Mouse (Mus musculus) adrenal gland, postnatal 14 days (tissue): Measurements from ENCODE around the gene Cspg4. TPM values are rescaled to one million over a fixed set of nuclear protein-coding genes. Genes with fewer than 3 reads are reported as not detected.
A peak's percentile ranks its signal among the peaks of the same experiment; 100 is the strongest.
"Not testable (repeated sequence)": the region's sequence is repeated elsewhere in the genome, so short reads cannot be mapped to it uniquely, and the experiment has no call there.

Experiments
- DNase-seq: peaks from one replicate; pipeline ENCODE4 v3.0.0; 2021; ENCODE audit warnings: mixed read lengths
- total RNA-seq: library from RNA; stranded (reverse); gene quantifications from 2 replicates; pipeline ENCODE4 v1.2.3, GENCODE M21; 2021

Gene Cspg4
- total RNA-seq, 1 experiment from 2014 or later = 17.0 TPM

DNA sequence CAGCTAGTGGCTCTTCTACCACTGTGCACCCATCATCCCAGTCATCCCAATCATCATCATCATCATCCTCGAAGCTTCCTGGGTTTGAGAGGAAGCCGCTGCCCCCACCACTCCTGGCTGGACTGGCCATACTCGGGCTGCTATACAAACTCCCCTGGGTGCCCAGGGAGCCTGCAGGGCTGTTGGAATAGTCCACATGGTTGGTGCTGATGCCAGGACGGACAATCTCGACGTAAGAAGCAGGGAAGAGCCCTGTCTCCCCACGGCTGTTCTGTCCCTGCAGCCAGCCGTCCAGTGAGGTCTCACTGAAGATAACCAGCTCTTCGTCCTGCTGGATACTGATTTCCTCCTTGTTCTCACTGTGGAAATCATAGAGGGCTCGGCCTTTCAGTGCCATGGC is 61.6 kb downstream of the Cspg4 start:
- DNase-seq = peak; percentile 6

DNA sequence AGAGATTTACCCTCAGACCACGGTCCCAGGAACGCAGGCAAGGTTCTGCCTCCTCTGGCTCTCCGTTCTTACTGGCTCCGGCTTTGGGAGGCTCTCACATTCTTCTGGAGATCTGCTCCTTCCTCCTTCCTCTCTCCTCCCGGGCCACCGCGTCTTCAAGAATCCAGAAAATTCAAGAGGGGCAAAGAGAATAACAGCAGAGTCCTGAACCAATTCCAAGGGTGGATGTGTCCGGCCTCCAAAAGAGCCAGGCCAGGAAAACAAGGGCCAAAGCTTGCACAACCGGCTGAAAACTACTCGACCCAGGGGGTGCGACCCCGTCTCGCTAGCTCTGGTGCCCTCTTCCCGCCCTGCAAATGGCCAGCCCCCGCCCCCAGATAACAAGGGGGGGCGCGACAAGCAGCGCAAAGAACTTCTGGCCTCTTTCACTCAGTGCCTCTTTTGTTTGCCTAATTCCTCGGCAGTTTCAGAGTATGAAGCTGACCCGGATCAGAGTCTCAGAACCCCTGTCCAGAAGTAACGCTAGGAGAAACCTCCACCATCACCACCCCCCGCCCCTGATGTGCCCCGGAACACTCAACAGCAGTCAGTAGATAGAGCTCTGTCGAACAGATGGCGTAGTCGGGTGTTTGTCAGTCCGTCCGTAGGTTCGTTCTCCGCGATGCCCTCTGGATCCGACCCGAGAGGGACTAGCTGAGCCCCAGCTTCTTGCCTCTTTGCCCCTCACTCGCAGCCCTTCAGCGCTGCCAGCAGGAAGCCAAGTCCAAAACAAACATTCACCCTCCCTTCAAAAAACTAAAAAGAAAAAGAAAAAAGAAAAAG is 62.6 kb downstream of the Cspg4 start:
- DNase-seq = peak; percentile 65

DNA sequence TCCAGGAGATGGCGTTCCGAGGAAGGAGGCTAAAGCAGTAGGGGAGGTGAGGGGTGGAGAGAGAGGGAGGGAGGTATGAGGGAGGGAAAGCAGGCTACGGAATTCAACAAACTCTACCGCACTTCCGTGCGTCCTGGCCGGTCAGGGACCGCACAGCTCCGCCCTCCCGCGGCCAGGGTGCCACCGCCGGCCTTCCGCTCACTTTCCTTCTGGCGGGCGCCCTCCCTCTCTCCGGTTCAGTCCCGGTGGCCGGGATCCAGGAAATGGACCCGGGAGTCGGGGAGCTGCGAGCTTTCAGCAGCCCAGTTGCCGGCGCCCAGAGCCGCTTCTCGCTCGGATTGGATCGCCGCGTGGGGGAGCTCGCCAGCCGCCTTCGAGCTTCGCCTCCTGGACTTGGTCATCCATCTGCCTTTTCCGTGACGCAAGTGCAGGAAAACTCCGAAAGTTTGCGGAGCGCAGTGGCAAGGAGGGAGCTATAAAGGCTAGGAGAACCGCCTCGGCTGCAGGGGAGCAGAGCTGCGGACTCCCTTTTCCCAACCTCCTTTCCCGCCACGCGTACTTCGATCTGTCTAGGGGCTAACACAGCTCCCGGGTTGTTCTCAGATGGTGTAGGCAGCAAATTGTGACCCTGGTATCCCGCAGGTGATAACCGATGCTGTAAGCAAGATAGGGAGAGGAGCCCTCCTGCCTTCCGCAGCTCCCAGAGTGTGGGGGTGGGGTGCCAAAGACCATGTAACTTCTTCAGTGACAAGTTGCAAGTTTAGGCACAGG is 63.4 kb downstream of the Cspg4 start, which contains the start of gene Snx33:
Snx33 (minus strand) TSS at position 331 of the 771 bp plus-strand sequence.
- peak; percentile 97 for DNase-seq

DNA sequence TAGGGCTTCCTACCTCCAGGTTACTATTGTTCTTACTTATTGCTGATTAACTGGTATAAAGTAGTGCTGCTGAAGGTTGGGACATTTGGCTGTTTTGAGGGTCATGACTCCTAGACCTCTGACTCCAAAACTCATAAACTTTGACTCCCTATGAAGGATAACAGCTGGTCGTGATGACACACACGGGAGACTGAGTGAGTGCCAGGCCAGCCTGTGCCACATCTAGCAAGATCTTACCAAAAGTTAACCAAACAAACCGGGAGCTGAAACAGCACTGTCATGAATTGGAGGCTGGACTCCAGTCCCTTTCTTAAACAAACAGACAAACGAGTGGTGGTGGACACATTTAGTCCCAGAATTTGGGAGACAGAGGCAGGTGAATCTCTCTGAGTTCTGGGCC is 64.7 kb downstream of the Cspg4 start:
- DNase-seq = no peak

DNA sequence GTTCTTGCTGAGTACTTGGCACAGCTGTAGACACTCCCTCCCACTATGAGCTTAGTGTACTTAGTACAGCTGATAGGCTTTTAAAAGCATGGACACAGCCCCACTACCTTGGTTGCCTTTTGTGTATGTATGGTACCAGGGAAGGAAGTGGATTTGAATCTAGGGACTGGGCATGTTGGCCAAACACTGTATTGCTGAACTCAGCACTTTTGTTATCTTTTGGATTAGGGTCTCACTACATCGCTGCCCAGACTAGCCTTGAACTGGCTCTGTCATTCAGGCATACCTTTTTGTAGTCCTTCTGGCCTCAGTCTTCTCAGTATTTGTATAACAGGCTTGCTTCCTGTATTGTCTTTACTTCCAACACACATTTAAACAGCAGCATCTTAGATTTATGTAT is 65.7 kb downstream of the Cspg4 start:
- no peak for DNase-seq

DNA sequence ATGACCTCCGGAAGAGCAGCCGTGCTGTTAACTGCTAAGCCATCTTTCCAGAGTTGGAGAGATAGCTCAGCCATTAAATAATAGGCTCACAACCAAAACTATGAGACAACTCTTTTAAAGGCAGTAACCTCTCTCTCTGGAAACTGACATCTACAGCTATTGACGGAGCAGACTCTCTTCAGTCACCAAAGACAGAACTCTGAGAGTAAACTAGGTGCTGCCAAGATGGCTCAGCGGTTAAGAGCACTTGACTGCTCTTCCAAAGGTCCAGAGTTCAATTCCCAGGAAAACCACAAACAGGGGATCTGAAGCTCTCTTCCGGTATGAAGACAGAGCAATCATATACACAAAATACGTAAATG is 72.0 kb downstream of the Cspg4 start:
- no peak for DNase-seq

DNA sequence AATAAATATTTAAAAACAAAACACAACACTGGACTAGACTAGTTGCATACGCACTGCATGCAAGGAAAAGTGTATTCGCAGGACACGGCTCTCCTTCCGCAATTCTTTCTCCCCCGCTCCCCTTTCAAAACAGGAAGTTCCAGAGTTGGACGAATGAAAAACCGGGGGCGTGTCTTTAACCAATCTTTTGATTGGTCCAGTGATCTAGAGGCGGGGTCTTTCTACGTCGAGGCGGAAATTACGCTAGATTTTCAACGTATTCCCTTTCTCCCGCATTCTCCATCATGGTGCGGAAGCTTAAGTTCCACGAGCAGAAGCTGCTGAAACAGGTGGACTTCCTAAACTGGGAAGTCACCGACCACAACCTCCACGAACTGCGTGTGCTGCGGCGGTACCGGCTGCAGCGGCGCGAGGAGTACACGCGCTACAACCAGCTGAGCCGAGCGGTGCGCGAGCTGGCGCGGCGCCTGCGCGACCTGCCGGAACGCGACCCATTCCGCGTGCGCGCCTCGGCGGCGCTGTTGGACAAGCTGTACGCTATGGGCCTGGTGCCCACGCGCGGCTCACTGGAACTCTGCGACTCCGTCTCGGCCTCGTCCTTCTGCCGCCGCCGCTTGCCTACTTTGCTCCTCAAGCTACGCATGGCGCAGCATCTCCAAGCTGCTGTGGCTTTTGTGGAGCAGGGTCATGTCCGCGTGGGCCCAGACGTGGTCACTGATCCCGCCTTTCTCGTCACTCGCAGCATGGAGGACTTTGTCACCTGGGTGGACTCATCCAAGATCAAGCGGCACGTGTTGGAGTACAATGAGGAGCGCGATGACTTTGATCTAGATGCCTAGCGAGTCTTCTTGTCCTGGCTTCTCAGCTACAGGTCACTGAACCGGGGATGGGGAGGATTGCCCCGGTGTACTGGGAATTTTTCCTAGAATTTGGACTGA is 72.7 kb downstream of the Cspg4 start, which contains the start of gene Imp3:
Imp3 (plus strand) TSS at position 253 of the 938 bp plus-strand sequence.
- peak; percentile 93 for DNase-seq

DNA sequence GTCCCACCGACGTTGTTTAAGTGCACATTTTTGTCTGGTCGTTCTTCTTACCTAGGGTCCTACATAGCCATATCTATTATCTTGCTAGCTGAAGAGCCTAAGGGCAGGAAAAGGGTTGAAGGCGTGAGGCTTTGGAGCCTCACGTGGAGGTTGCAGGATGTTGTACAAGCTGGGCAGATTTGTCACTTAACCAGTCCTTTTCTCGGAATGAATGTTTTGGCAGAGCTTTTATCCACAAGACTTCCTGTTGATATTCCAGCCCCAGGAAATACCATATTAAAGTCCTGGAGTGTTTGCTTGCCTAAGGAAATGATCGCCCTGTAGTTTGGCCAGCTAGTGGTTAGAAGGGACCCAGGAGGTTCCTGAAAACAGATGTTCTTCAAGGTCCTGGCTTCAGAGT is 73.5 kb downstream of the Cspg4 start:
- peak; percentile 41 for DNase-seq

DNA sequence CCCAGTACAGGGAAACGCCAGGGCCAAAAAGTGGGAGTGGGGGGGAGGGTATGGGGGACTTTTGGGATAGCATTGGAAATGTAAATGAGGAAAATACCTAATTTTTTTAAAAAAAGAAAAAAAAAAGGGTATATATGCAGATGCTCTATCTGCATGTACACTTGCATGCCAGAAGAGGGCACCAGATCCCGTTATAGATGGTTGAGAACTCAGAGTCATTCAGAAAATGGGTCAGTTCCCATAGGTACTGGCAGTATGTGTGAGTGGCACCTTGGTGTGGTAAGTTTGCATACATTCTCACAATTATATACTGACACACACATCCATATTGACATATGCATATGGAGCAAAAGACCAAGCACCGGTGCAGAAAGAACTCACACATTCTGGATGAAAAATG is 82.6 kb downstream of the Cspg4 start:
- peak; percentile 75 for DNase-seq

DNA sequence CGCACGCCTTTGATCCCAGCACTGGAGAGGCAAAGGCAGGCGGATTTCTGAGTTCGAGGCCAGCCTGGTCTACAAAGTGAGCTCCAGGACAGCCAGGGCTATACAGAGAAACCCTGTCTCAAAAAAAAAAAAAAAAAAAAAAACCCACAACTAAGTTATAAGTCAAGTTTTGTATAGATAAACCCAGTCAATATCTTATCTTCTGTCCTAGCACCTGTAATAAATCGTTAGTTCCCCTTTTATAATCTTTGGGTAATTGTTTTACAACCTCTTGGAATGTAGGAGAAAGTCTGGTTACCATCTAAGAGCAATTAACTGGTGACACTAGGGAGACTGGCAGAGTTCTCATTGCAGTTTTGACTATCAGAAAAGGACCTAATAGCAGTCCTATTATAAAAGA is 83.9 kb downstream of the Cspg4 start:
- DNase-seq = not testable (repeated sequence)

Other genes starting within 250 kb of the Cspg4 start
- gene Lingo1, start 68.6 kb upstream of the Cspg4 start, total RNA-seq = 1.4 and 3.0 TPM in 2 replicates
- gene Odf3l1, start 354 bp upstream of the Cspg4 start, total RNA-seq = 2.0 and 3.2 TPM in 2 replicates
- 17.9 and 22.6 TPM in 2 replicates for gene Snx33, start 63.3 kb downstream of the Cspg4 start, total RNA-seq
- gene Imp3, start 72.4 kb downstream of the Cspg4 start, total RNA-seq = 76.4 and 88.5 TPM in 2 replicates
- gene Snupn, start 85.8 kb downstream of the Cspg4 start, total RNA-seq = 12.5 and 13.3 TPM in 2 replicates
- 39.2 and 43.4 TPM in 2 replicates for gene Ptpn9, start 129.9 kb downstream of the Cspg4 start, total RNA-seq
- 50.6 and 55.0 TPM in 2 replicates for gene Sin3a, start 207.0 kb downstream of the Cspg4 start, total RNA-seq